20 mouse cellular contexts compared by ENCODE assay signal in genomic region chr14:80657408-80657807, GRCm38 (mm10).
DNase-seq lines count a peak whose midpoint lies in the region; ATAC-seq lines count a peak whose summit lies in the region.
"Had no signal": no experiment of that assay in that cellular context is flagged by ENCODE, and none has a peak within 500 bp of the region (broad histone marks: within the 10 kb centered on the region; RNA-seq: fewer than 3 reads in every experiment).

No protein-coding gene starts in this region.

- H3K9ac ChIP-seq in embryonic facial prominence, embryonic 15.5 days: no peak overlapping the region
- no peak overlapping the region for H3K9ac ChIP-seq in midbrain, embryonic 14.5 days (replicated peaks; ENCODE audit: low read length)
- H3K9ac ChIP-seq: embryonic facial prominence, embryonic 13.5 days; liver, embryonic 14.5 days had no signal

- intact Hi-C loops in left cerebral cortex, postnatal 25 days (cut with DNase I): no loop called here

- DNase-seq in frontal cortex, postnatal 14 days (ENCODE audit: low spot score in 2 of 2): no peak
- peak; percentile 39 for DNase-seq in 3T3-L1 (ENCODE audit: low read depth, low spot score)
- DNase-seq in left cerebral cortex, postnatal 25 days (ENCODE audit: low spot score in 2 of 2): peak; percentile 32 to 81
- no peak for DNase-seq in midbrain, embryonic 14.5 days
- DNase-seq in kidney, postnatal 25 days: no peak
- no peak for DNase-seq in lung, postnatal 14 days
- DNase-seq: adrenal gland, postnatal 25 days; cerebellum, postnatal 25 days; gastrocnemius, adult 2 months; heart, postnatal 36 days; lung, postnatal 10 days; spleen, adult 18-20 months had no signal

- ATAC-seq in frontal cortex, adult (ENCODE audit: low TSS enrichment): peak; percentile 97
- ATAC-seq in embryonic facial prominence, embryonic 15.5 days (ENCODE audit: insufficient number of reproducible peaks, low FRiP score, low TSS enrichment, low read depth): peak; percentile 67; the same call in 1 of the 2 replicates
- ATAC-seq in midbrain, embryonic 14.5 days (ENCODE audit: low FRiP score, low TSS enrichment): no peak
- ATAC-seq: hindbrain, postnatal 0 days had no signal

- no peak overlapping the region for H3K4me2 ChIP-seq in embryonic facial prominence, embryonic 15.5 days (replicated peaks)
- no peak overlapping the region for H3K4me2 ChIP-seq in midbrain, embryonic 14.5 days (ENCODE audit: low read length)
- H3K4me2 ChIP-seq: embryonic facial prominence, embryonic 13.5 days had no signal

- no peak overlapping the region for H3K27ac ChIP-seq in embryonic facial prominence, embryonic 15.5 days (replicated peaks)
- no peak overlapping the region for H3K27ac ChIP-seq in midbrain, embryonic 14.5 days (replicated peaks; ENCODE audit: low read depth, low read length)
- H3K27ac ChIP-seq: embryonic facial prominence, embryonic 13.5 days; gastrocnemius, adult 2 months; heart, embryonic 10.5 days; hindbrain, postnatal 0 days; liver, embryonic 14.5 days; midbrain, embryonic 10.5 days had no signal

- no peaks in the 10 kb centered on the region for H3K9me3 ChIP-seq in embryonic facial prominence, embryonic 15.5 days (replicated peaks)
- H3K9me3 ChIP-seq in midbrain, embryonic 14.5 days (ENCODE audit: control insufficient read depth, low read length): no peaks in the 10 kb centered on the region
- H3K9me3 ChIP-seq: embryonic facial prominence, embryonic 13.5 days; heart, embryonic 10.5 days; midbrain, embryonic 10.5 days had no signal

- 39% methylated on average over 6 of the region's 6 CpGs for WGBS in embryonic facial prominence, embryonic 15.5 days
- 82% methylated on average over 6 of the region's 6 CpGs for WGBS in midbrain, embryonic 14.5 days

- no peak overlapping the region for H3K4me3 ChIP-seq in embryonic facial prominence, embryonic 15.5 days (replicated peaks)
- H3K4me3 ChIP-seq in midbrain, embryonic 14.5 days (replicated peaks; ENCODE audit: low read depth, low read length): no peak overlapping the region
- H3K4me3 ChIP-seq: embryonic facial prominence, embryonic 13.5 days; gastrocnemius, adult 2 months; heart, embryonic 10.5 days; midbrain, embryonic 10.5 days; myocyte had no signal

- H3K27me3 ChIP-seq in embryonic facial prominence, embryonic 15.5 days: no peaks in the 10 kb centered on the region
- H3K27me3 ChIP-seq in midbrain, embryonic 14.5 days (ENCODE audit: control insufficient read depth, insufficient read depth, low read length): no peaks in the 10 kb centered on the region
- H3K27me3 ChIP-seq: embryonic facial prominence, embryonic 13.5 days had no signal

- no peaks in the 10 kb centered on the region for H3K4me1 ChIP-seq in embryonic facial prominence, embryonic 15.5 days
- H3K4me1 ChIP-seq in midbrain, embryonic 14.5 days (ENCODE audit: control insufficient read depth, insufficient read depth, low read length): no peaks in the 10 kb centered on the region
- H3K4me1 ChIP-seq: embryonic facial prominence, embryonic 13.5 days; heart, embryonic 10.5 days; midbrain, embryonic 10.5 days had no signal

- H3K36me3 ChIP-seq in embryonic facial prominence, embryonic 15.5 days: no peaks in the 10 kb centered on the region
- no peaks in the 10 kb centered on the region for H3K36me3 ChIP-seq in midbrain, embryonic 14.5 days (ENCODE audit: control insufficient read depth, insufficient read depth, low read length)
- H3K36me3 ChIP-seq: embryonic facial prominence, embryonic 13.5 days; heart, embryonic 10.5 days; midbrain, embryonic 10.5 days had no signal

Comparison
In these comparisons a context has a peak if more than half of its experiments do, and no peak if none do; other contexts are left out.
1. DNase-seq: peak in 3T3-L1 (single experiment) and left cerebral cortex, postnatal 25 days (2 of 2); none in frontal cortex, postnatal 14 days (0 of 2), midbrain, embryonic 14.5 days (single experiment), kidney, postnatal 25 days (0 of 2) and lung, postnatal 14 days (single experiment).